Mouse (Mus musculus): ENCODE results near the gene Sf3b4.
"Not testable (repeated sequence)": the region's sequence is repeated elsewhere in the genome, so short reads cannot be mapped to it uniquely, and the experiment has no call there.

The Sf3b4 gene

DNA sequence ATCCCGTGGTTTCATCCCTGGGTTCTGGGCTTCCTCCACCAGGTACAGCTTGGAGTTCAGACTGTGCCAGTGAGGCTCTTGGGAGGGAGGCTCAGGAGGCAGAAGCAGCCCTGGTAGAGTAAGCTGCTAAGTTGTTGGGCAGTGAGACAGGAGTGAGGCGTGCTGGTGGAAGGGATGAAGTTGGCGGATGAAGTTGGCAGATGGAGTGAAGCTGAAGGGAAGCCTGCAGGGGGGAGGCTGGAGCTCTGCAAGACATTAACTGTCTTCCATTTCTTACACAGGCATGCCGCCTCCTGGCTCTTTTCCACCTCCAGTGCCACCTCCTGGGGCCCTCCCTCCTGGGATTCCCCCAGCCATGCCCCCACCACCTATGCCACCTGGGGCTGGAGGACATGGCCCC lies 1.9 kb downstream of the Sf3b4 start:
- DNase-seq (ENCODE audit: low spot score): not testable (repeated sequence)

DNA sequence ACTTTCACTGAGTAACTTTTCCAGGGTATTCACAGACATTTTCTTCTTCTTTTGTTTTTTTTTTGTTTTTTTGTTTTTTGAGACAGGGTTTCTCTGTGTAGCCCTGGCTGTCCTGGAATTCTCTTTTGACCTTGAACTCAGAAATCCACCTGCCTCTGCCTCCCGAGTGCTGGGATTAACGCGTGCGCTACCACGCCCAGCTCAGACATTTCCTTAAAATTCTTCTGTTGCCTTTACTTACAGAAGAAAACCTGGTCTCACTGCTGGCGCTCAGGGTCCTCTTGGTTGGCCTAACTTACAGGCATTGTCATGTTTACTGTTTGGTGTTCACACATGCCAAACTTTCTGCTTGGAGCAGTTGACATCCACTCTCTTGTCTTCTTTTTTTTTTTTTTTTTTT lies 3.1 kb downstream of the Sf3b4 start:
- DNase-seq (ENCODE audit: low spot score): no peak

DNA sequence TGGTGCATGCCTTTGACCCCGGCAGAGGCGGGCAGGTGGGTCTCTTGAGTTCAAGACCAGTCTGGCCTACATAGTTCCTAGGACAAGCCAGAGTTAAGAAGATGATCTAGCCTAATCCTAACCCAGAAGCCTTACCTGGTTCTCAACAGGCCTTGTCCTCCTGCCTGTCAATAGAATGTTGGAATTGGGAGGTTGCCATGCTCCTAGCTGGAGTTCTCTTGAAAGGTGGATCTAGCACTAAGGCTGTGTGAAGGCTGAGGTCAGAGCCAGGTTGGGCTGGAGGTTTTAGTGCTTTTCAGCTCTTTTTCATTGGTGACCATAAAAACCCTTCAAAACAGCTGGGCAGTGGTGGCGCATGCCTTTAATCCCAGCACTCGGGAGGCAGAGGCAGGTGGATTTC lies 6.3 kb downstream of the Sf3b4 start:
- DNase-seq (ENCODE audit: low spot score): no peak

DNA sequence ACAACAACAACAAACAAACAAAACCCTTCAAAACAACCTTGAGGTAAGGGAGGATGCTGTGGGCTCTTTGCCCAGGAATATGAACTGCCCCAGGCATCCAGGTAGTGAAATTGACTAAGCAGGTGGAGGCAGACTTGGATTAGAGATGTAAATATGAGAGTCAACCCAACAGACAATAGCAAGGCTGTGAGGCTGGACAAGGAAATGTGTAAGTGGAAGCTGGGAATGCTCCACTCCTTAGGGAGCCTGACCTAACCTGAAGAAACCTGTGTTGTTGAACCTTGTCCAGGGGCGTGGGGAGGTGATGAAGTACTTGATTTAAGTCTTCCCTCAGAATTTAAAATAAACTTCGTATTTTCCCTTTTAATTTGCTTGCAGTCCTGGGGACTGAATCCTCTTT lies 6.8 kb downstream of the Sf3b4 start:
- DNase-seq (ENCODE audit: low spot score): no peak

DNA sequence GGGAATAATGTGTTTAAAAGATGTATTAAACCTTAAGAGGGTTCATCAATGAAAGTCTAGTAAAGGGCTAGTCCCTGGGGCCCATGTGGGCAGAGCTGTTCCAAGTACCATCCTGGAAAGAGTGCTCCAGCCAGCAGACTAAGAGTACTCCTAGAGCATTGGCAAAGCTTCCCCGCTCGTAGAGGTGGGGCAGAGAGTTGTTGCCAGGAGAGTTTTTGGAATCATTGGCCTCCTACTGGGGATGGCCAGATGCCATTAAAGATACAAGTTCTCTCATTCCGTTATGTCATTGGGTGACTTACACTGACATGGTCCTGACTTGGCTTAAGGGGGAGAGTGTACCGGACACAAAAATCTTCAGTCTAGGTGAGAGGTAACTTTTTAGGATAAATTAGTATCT lies 7.4 kb downstream of the Sf3b4 start:
- no peak for DNase-seq (ENCODE audit: low spot score)

DNA sequence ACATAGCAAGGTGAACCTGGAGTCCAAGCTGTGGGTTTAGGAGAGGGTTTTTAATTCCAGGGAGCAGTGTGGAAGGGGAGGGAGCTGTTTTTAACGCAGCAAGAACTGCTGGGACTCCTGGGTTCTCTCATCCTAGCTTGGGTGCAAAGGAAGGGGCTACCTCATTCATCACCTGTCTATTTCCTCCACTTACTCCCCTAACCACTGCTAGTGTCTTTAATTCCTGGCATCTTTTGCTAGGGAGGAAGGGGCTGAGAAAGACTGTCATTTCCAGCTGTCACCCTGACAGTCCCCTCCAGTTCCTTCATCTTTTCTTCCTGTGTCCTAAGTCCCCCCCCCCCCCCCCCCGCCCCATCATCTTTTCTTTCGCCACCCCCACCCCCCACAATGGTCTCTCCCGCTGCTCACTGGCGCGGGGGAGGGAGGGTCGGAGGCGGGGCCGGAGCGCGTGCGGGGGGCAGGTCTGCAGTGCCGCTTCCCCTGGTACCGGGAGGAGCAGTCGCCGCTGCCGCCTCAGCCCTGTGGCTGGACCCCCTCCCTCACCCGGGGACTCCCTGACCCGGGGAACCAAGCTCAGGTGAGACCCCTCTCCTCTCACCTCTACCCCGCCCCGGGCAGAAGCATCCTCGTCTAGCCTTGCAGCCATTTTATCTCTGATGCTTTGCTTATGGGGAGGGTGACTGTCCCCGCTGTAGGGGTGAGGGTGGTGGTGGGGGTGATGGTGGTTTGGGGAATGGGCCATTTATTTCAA lies 8.8 kb downstream of the Sf3b4 start, which contains the start of gene Sv2a:
TSS of gene Sv2a (plus strand) at position 425 of the 751 bp plus-strand sequence.
- peak; percentile 70 for DNase-seq (ENCODE audit: low spot score)

DNA sequence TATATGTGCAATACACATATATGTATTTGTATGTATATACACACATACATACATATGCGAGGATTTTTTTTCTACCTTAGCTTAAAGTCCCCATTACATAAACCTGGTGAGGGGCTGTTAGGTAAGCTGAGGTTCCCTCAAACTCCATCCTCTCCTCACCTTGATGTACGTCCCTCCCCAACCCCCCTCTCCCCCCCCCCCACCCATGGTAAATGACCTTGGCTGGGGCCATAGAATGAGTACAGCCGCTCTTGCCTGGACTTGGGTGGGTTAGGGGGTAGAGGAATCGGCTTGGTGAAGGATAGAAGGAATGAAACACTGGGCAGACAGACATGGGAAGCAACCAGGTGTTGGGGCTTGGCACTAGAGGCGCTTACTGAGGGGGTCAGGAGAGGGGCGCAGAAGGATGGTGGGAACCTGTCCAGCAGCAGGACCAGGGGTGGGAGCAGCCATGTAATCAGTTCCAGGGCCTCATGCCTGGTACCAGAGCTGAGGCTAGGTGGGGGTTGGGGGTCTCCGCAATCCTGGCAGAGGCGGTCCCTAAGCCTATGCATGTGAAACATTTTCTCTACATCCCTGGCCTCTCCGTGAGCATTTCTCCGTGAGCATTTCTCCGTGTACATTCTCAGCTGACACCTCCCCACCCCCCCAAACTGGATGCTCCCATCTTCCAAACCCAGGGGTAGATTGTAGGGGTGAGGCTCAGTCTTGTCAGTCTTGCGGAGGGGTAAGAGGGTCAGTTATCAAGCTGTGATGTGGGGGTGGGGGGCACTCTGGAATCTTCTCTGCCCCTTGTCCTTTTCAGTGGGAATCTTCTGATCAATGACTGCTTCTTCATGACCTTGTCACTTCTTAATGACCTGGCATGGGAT lies 9.6 kb downstream of the Sf3b4 start:
- no peak for DNase-seq (ENCODE audit: low spot score)

DNA sequence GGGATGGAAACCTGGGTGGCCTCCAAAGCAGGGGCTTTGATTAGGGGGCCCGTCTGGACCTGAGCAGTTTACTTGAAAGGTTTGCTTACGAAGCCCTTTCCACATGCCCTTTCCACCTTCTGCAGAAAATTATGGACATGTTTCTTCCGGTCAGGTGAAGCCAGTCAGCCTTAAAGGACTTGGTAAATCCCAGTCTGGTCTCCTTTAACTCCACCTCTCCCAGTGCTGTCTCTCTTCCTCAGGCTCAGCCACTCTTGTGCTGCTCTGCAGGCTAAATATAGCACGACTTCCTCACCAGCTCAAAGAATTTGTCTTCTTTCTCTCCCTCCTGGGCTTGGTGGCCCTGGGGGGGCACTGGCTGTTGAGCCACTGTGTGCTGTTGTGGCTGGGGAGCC lies 10.2 kb downstream of the Sf3b4 start:
- DNase-seq (ENCODE audit: low spot score): no peak

DNA sequence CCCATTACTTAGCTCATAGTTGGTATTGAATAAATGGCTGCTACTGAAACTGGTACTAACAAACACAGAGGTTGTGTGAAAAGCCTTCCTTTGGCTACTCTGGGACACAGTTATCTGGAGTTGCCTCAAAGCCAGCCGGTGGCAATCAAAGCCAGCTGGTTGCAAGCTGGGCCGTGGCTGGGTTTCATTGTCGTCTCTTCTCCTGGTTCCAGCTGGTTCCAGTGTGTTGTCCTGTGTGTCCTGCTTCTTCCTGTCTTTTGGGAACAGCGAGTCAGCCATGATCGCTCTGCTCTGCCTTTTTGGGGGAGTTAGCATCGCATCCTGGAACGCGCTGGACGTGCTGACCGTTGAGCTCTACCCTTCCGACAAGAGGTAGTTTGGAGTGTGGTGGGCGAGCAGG lies 20.8 kb downstream of the Sf3b4 start:
- no peak for DNase-seq (ENCODE audit: low spot score)

DNA sequence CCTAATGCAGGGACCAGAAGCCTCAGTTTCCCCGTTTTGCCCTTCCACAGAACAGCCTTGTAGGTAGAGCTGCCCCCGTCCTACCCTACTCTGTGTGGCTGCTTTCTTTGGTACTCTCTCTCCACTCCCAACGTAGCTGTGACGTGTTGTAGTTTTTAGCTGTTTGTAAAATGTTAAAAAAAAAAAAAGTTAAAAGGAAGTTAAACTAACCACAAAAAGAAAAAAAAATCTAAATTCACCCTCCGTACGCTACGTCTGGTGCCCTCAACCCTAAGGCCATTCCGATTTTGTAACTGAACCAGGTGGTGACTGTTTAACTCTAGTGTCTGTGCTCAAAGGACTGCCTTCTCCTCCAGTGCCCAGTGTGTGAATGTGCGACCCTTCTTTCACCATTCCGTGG lies 22.8 kb downstream of the Sf3b4 start:
- no peak for DNase-seq (ENCODE audit: low spot score)

DNA sequence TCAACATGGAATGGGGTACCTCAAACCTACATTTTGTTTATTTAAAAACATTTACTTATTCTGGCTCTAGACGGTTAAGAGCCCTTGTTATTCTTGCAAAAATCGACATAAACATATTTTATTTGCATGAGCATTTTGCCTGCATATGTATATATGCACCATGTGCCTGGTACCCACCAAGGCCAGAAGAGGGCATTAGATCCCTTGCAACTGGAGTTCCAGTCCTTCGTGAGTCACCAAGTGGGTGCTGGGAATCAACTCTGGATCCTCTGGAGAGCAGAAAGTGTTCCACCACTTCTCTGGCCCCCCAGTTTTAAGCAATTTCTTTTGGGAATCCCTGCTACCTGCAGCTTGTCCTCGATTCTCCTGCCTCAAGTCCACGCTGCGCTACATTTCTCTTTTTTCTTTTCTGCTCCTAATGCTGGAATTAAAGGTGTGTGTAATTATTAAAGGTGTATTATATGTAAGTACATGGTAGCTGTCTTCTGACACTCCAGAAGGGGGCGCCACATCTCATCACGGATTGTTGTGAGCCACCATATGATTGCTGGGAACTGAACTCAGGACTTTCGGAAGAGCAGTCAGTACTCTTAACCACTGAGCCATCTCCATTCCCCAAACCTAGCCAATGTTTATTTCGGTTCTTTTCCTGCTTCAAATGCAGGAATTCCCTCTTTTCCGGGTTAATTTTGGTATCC lies 23.6 kb downstream of the Sf3b4 start:
- DNase-seq (ENCODE audit: low spot score): no peak

DNA sequence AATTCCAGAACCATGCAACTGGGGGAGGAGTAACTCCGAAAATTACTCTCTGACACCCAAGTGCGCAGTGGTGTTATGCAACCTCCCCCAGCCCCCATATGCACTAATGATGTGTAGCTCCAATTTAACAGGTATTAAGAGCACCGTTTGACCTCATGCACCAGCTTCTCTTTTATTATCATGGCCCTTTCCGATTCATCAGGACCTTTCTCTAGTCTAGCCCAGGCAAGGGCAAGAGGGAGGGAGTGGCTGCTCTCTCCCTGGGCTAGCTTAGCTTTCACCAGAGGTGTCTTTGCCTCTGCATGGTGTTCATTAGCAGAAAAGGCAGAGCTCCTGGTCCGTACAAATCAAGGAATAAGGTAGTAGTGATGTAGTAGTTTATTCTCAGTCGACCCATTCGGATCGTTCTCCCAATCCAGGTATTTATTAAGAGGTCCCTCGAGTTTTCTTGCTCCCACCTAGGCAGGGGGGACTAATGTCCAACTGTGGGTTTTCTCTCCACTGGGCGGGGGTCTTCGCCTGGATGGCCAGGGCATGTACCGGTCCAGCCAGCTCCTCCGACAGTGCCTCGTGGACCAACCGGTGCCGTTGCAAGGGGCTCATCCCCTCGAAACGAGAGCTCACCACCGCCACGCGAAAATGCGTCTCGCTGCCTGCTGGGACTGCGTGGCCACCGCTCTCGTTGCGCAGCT lies 24.5 kb downstream of the Sf3b4 start:
- DNase-seq (ENCODE audit: low spot score): no peak

DNA sequence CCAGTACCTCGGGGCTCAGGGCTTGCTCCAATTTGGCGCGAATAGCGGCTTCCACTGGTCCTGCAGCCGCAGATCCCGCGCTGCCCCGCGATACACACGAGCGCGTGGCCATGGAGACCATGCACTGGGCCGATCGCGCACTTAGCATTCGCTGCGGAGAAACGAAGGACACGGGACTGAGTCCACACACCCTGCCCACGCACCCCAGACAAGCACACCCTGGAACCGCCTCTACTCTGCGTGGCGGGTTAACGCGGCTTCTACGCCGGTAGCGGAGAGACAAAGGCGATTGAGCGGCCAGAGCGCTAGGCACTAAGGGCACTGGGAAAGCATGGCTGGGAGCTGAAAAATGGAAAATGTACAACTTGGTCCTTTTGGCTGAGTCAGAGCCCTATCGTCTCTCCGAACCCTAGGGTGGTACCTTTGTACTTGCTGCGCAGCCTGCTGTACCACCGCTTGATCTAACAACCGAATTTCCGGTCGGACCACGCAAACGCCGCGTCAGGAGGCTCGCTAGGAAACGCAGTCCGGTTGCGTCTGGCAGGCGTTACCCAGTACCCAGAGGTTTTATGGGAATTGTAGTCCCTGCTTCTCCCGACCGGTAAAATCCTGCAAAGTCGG lies 25.1 kb downstream of the Sf3b4 start:
- peak; percentile 92 for DNase-seq (ENCODE audit: low spot score)

DNA sequence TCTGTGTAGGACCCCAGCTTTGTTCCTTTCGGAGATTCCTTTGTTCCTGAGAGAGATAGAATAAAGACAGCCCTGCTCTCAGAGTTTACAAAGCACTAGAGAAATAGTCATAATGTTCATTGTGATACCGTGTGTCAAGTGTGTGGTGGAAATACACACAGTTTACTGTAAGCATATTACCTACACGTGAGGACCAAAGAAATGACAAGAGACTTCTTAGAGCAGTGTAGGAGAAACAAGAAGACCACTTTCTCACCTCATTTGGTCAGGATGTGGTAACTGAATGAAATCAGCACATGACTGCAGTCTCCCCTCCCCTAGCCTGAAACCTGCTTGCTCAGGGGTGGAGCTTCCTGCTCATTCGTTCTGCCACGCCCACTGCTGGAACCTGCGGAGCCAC lies 26.0 kb downstream of the Sf3b4 start:
- DNase-seq (ENCODE audit: low spot score): no peak

DNA sequence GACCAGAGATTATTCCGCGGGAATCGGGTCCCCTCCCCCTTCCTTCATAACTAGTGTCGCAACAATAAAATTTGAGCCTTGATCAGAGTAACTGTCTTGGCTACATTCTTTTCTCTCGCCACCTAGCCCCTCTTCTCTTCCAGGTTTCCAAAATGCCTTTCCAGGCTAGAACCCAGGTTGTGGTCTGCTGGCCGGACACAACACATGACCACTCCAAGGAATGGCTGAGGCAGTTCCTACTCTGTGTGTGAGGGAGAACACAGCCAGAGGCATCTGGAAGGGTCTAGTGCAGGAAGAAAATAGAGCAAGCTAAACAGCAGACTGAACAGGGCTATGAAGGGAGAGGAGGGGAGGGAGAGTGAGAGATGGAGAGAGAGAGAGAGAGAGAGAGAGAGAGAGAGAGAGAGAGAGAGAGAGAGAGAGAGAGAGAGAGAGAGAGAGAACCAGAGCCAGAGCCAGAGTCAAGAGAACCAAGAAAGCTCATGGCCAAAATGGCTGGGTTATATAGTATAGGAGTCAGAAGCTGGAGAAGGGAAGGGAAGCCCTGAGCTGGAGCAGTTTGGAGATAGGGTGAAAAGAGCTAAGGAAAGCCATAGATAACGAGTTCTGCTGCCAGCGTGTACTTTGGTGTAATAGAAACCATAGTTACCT lies 26.6 kb downstream of the Sf3b4 start:
- DNase-seq (ENCODE audit: low spot score): not testable (repeated sequence)

DNA sequence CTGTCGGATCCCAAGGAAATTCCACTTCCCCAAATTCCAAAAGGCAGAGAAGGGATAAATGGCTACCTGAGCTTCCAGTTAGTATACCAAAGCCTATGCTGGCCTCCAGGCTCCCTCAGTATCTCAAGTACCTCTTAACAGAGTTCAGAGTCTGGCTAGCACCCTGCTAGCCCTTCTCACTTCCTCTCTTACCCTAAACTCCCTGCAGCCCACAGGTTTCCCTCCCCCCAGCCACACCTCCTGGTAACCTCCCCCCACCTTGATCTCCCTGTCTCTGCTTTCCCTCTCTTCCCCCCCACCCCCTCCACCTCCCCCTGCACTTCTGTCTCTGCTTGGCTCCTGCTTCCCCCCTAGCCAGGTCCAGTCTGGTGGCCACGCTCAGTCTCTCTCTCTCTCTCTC lies 27.6 kb downstream of the Sf3b4 start:
- DNase-seq (ENCODE audit: low spot score): no peak

DNA sequence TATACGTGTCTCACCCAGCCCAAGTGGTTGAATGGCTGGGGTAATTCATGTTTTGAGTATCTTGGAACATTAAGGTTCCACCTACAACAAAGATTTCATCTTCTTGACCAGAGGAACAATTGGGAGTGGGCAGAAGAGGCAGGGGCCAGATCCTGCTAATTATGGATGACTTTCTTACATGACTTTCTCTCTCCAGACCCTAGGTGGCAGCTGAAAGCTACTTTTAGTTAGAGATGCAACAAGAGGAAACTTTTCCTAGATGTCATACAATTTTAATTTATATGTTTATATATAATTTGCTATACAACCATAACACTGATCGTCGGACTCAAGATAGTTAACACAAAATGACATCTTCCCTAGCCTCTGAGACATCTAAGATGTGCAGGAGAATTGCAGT lies 35.7 kb downstream of the Sf3b4 start:
- DNase-seq (ENCODE audit: low spot score): no peak

DNA sequence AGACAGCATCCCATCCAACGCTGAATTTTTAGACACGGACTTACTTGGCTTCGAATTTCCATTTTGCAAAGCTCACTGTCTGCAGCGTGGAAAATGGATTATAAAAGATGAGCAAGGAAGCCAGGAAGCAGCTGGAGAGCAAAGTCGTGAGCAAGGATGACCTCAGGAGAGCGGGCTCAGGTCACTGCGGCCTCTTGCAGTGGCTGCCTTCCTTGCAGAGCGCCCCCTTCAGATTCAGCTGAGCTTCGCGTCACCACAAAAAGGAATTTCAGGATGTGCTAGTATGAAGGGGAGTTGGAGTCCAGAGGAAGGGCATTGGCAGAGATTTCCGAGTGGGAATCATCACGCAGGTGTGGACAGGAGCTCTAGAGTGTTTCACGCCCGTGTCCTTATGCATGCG lies 37.1 kb downstream of the Sf3b4 start:
- DNase-seq (ENCODE audit: low spot score): no peak

DNA sequence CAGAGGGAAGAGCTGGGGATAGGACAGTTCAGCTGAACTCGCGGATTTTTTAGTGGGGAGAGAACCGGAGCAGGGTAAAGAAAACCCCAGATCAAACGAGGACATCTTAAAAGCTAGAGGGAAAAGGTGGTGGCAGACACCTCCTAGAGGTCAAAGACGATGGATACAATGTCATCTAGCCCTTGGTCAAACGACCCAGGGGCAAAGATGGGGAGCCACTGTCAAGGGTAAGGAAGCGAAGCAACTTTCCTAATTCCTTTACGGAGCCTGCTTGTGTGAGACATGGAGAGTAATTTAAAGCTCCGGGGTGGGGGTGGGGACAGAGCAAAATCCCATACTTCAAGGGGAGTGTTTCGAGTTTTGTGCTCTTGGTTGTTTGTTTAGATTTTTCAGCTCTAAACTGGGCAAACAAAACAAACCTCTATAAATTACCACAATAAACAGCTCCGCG lies 47.1 kb downstream of the Sf3b4 start:
- DNase-seq (ENCODE audit: low spot score): no peak

DNA sequence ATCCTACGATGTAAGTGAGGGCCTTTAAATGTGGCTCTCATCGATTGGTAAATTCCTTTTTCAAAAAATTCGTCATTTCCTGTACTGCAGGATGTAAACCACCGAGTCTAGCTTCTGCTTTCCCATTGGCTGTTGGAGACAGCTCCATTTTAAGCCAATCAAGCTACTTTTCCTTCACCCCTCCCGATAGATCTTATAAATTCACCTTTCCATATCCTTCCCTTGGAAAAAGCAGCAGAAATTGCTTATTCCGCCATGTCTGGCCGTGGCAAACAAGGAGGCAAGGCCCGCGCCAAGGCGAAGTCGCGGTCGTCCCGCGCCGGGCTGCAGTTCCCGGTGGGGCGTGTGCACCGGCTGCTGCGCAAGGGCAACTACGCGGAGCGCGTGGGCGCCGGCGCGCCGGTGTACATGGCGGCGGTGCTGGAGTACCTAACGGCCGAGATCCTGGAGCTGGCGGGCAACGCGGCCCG lies 47.6 kb downstream of the Sf3b4 start, which contains the start of the genes Bola1 and Hist2h2ab:
TSS of gene Bola1 (minus strand) at position 49 of the 470 bp plus-strand sequence.
TSS of gene Hist2h2ab (plus strand) at position 205 of the 470 bp plus-strand sequence.
- DNase-seq (ENCODE audit: low spot score): peak; percentile 79

Measured in layer of hippocampus, adult 11-12 months (tissue).